Mouse (Mus musculus) layer of hippocampus, adult 9-11 months (tissue): ENCODE measurements around the gene Gramd2.
"Not testable (repeated sequence)": the region's sequence is repeated elsewhere in the genome, so short reads cannot be mapped to it uniquely, and the experiment has no call there.

Experiments used
- DNase-seq: peaks from one replicate; pipeline ENCODE4 v3.0.0; 2022

Gramd2 gene

DNA sequence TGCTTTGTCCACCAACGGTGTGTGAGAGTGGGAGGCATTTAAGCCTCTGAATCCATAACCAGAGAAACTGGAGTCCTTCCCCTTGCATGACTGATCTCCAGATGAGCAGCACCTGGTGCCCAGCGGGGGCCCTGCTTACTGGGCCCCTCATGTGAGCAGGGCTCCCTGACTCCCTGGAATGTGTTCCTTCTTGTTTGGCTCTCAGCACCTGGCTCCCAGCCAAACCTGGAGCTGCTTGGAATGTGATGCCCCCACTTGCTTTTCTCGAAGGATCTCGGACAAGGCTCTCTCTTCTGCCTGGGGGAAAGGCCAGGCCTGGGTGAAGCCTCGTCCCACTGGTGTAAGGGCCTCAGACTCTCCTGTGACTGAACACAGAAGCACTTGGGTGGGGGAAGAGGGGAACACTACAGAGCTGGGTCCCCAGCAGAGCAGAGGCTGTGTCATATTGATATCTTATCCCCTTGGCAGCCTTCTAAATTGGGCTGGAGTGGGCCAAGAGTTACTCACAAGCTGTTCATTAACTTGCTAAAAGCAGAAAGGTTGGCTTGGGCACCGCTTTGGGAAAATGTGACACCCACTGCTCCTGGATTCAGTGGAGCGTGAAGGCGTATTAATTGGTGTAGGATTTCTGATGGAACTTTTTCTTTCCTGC, 44.0 kb downstream of the Gramd2 start:
- DNase-seq = peak; percentile 70

DNA sequence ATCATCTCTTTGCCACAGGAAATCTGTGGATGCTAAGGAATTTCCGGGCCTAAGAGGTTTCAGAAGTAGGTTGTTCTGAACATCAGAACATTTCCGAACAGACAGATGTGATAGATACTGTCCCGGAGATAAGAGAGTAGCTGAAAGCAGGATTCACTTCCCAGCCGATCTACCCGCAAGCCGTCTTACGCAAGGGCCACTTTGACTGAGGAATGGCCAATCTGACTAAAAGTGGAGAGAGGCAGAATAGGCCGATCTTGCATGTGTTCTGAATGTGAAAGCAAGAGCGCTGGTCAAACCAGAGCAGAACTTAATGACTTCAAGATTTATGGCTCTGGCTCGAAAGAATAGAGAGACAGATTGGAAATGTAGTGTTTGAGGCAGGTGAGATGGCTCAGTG, 45.6 kb downstream of the Gramd2 start:
- no peak for DNase-seq

DNA sequence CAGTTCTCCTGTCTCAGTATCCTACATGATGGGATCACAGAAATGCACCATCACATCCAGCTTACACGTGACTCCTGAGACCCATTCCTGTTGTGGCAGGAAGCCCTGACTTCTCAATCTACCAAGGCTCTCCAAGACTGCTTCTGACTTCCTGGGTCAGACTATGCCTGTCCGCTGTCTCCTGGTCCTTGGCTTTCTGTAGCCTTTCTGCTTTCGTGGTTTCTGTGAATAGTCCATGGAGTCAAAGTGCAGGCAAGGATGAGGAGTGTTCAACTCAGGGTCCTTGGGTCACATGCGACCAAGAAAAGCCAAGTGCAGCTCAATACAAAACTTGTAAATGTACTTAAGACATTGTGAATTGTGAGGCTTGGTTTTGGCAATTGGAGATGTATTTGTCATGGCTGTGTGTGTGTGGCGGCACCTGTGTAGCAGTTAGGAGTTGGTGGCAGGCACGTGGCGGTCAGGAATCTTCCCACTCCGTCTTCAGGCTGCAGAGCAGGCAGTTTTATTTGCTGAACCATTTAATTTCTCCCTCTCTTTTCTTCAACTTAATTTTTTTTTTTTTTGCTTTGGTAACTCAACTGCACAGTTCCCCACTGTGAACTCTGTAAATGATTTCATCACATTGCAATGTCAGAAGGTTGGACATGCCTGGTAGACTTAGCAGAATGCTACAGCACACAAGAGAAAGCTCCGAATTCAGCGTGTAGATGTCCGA, 47.8 kb downstream of the Gramd2 start:
- no peak for DNase-seq

DNA sequence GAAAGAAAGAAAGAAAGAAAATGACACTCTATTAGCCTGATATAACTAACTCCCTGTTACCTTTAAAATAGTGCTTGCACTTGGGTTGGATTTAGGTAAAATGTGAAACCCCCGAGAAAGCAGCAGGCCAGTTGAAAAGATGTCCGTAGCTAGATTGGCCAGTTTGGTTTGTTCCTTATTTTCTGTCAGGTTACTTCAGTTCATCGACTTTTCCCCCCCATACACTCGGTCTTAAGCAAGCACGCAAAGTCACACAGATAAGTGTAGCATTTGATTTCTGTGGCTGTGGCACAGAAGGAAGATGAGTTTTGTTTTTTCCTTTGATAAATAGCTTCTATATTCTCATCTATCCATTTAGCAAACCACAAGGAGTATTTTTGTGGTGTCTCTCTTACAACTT, 51.2 kb downstream of the Gramd2 start:
- DNase-seq = no peak

DNA sequence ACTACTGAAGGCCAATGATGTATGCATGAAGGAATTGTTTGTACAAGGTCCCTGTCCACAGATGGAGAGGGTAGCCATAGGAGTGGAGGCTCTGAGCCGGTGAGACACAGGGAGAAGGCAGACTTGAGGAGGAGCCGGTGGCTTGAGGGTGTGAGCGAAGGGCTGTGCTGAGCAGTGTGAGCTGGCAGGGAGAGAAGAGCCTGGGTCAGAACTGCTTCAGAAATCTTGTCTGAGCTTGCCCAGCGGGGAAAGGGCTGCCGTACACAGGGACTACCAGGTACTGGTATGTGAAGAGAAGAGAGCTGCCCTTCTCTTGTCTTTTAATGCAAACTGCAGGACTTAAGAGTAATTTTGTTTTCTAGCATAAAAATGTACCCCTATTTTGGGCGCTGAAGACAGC, 53.1 kb downstream of the Gramd2 start:
- DNase-seq = no peak

DNA sequence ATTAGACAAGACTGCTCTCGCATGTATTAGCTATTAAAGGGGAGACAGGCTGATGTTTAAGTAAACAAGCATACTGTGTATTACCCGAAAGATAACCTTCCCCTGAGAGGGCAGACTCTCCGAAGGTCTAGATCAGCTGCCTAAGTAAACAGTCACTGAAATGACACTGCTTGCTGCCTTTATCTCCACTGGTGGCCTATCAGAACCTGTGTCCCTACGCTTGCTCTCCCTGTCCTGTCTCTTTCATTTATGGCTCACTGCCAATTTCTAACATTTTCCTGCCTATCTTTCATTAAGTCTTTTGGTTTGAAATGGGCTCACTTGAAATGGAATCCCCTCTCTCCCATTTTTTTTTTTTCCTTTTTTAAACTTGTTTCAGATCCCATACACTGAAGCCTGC, 55.5 kb downstream of the Gramd2 start:
- no peak for DNase-seq

DNA sequence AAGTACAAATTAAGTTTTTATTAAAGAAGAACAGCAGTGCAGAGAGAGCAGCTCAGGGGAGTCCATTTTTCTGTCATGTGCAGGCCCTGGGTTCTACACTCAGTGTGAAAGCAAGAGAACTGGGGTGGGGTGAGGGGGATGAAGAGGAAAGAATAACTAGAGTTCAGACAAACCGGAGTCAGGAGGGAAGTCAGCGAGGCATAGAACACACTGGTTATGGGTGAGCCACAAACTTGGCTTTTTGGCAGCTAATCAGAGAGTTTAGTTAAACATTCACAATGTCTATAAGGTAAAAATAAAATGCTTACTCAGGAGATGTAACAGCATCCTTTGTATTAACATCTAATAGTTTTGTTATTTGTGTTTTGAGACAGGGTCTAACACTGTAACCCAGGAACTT, 60.6 kb downstream of the Gramd2 start:
- no peak for DNase-seq

DNA sequence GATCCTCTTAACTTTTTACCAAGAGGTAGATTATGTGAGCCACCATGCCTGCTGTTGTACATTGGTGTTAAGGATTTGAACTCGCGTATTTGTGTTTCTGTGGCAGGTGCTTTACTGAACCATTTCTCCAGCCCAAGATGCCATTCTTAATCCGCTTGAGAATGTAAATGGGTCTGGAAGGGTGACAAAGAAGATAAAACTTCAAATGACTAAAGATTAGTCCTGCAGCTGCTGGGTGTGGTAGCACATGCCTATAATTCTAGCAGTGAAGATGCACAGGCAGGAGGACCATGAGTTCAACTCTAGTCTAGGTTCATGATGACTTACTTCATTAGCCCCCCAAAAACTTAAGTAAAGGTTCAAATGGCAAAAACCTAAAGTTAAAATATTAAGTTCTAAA, 64.0 kb downstream of the Gramd2 start:
- no peak for DNase-seq

DNA sequence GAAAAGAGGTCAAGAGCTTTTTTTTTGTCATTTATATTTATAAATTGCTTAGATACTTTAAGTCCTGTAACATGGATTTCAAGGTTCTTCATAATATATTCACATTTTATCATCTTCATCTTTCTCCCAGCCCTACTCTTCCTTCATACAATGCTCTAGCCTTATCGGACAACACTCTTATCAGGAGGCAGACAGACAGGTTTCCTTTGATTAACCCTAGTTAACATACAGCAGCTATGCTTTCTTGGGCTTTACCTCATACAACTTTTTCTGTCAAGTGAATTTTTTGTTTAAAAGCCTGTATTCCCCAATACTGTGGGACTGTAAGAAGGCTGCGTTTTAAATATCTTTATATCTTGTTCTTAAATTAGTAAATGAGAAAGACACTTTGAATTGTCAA, 68.4 kb downstream of the Gramd2 start:
- DNase-seq = no peak

DNA sequence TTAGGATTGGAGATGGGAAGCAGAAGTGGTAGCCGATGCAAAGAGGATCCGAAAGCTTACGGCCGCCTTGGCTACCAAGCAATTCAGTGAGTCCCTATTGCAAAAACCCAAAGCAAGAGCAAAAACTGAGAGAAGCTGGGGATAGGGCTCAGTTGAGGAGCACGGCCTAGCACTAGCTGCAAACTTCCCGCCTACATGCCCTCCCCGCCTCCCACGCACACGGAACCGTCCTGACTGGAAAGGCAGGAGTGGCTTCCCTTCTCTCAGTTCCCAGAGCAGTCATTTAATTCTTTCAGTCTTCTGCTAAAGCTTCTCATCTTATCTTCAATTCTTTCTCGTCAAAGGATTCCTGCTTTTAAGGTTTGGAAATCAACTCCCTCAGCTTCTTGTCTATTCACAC, 69.0 kb downstream of the Gramd2 start:
- peak; percentile 48 for DNase-seq

DNA sequence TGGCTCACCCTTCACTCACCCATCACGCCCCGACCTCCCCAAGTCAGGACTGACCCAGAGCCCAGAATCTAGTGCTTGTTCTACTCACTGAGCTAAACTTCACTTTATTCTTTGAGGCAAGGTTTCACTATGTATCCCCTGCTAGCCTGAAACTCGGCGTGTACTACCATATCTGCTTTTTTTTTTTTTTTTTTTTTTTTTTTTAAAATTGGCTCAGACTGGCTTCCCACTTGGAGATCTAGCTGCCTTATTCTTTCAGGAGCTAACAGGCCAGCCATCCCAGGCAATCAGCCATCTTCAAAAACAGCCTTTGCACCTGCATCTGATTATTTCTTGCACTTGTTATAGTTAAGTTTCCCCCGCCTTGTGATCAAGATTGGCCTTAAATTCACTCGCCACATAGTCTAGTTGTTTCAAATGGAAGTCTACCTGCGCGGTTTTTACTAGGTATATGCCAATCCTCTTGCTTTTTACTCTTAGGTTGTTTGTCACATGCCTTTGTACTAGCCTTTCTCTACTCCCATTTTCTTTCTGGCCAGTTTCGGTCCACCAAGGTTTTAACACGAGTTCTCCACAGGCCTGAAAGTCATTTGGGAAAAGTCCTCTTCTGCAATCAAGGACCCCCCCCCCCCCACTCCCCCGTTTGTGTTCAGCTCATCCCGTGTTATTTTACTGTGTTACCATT, 69.8 kb downstream of the Gramd2 start:
- DNase-seq = no peak

DNA sequence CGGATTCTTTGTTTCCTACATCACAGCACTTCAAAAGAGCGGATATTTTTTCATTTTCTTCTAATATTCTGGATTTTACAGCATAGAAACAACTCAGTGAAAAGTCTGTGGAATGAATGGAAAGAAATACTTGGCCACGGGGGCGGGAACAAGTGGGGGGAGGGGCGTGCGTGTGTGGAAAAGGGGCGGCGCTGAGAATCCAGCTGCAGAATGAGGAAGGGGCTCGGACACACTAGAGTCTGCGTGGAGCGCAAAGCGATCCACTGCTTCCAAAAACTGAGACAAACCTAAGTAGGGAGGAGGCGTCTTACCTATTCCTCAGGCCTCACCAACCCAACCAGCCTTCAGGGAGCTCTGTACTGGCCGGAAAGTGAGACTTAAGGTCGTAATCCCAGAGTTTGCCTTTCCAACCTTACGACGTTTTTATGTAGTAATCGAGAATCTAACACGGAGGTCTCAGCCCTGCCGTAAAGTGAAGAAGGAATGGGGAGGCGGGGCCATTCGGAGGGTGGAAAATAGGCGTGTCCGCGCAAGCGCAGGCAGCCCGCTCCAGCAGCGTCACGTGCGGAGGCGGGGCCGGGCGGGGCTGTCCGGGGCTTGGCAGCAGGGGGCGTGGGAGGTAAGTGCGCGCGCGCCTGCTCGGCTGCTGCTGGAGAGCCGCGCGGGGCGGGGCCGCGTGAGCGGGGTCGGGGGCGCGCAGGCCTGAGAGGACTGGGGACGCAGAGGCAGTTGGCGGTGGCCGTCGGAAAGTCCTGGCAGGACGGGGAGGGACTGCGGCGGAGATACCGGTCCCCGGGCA, 70.5 kb downstream of the Gramd2 start, which contains the start of the genes Senp8 and Myo9a:
Gene Senp8, minus strand, starts transcription at position 444 of the 799 bp plus-strand sequence.
Gene Myo9a, plus strand, starts transcription at position 630 of the 799 bp plus-strand sequence.
- peak; percentile 98 for DNase-seq

DNA sequence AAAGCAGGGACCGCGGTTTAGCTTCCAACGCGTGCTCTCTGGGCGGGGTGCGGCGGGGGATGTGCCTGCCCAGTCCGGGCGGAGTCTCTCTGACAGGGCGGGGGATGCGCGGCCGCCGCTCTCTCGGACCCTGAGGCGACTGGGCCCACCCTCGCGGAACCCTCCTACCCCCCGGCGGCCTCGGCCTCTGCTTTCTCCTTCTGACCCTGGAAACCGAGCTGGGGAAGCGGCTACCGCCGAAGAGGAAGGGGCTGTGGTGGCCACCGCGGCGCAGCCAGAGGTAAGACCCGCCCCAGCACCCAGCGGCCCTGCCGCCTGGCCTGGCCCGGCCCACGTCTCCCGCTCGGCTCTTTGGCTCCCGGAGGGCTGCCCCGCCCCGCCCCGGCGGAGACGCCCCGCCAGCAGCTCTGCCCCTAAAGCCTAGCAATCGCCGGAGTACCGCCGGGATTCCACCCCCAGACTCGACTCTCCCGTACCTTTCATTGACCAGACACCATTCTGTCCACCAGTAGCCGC, 71.2 kb downstream of the Gramd2 start:
- DNase-seq = peak; percentile 81

DNA sequence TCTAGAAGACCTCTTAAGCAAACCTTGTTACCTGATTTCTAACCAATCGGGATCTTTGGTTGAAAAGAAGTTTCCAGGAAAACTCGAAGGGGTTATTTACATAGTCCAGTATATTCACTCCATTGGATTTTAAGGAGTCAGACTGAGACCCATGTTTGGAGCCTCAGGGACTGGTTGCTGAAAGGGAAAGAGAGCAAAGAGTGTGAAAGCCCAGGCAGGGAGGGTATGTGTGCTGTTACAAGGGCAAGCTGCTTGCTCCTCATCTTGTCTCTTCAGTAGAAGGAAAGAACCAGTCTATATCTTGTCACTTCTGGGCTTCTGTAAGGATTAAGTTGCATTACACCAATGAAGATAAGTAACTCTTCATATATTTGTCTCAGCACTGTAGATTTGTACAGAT, 72.0 kb downstream of the Gramd2 start:
- DNase-seq = no peak

DNA sequence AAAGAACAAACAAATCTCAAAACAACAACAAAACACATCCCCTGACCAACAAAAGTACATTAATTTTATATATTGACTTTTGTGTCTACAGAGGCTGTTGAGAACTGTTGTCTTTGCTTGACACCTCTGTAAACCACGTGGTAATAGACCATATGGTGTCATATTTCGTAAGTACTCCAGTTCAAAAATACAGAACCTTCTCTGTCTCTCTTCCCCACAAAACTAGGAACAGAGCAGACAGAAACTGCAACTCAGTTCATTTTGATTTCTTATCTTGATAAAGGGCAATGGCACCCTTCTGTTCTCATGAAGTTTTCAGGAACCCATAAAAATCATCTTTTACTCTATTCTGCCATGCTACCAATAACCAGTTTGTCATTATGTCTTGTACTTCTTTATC, 75.3 kb downstream of the Gramd2 start:
- DNase-seq = no peak

DNA sequence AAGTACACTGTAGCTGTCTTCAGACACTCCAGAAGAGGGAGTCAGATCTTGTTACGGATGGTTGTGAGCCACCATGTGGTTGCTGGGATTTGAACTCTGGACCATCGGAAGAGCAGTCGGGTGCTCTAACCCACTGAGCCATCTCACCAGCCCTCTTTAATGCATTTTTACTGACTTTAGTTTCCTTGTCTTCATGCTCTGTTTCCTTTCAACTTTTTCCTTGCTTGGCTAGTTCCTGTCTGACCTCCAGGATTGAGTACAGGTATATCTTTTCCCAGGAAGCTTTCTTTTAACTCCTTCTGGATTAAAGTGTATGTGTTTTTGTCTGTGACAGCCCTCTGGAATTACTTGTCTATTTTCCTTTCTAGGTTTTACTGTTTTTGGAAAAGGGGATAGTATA, 77.1 kb downstream of the Gramd2 start:
- DNase-seq = not testable (repeated sequence)

DNA sequence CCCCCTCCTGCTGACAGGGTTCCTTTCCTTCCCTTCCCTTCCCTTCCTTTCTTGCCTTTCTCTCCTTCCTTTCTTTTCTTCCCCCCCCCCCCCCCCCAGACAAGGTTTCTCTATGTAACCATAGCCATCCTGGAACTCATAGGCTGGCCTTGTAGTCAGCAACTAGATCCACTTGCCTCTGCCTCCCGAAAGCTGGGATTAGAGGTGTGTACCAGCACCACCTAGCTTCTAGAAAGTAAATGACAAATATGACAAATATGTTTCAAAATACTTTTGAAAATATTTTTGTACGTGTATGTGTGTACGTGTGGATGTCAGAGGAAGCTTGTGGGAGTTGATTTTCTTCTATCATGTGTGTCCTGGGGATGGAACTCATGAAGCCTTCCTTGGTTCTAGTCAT, 80.6 kb downstream of the Gramd2 start:
- no peak for DNase-seq

DNA sequence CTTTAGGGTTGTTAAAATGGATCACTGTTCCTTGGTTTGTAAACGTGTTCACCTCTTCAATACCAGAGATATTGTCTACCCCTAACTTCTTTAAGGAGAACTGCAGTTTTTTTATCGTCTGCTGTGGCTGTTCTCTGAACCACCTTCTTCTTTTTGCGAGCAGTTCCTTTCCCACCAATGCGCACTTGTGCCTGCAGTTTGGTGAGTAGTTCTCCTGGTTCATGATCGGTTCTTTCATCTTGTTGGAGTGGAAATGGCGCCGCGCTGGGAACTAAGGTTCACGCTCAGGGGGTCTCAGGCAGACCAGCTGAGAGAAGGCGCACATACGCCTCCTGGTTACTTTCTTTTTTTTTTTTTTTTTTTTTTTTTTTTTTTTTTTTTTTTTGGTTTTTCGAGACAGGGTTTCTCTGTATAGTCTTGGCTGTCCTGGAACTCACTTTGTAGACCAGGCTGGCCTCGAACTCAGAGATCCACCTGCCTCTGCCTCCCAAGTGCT, 87.1 kb downstream of the Gramd2 start:
- DNase-seq = not testable (repeated sequence)
